Mouse (Mus musculus): ENCODE measurements around the gene Gm2974. TPM values are rescaled to one million over a fixed set of nuclear protein-coding genes. Genes with fewer than 3 reads are reported as not detected.
"Not testable (repeated sequence)": the region's sequence is repeated elsewhere in the genome, so short reads cannot be mapped to it uniquely, and the experiment has no call there.

Gene Gm2974
- polyA plus RNA-seq (2015; fragmentation: Nextera tagmentation; extraction: Ambion mirVana), result 0.06 TPM in 1 of 2 replicates, not detected in the other

GRCm38 (mm10) chr14:4182491-4183210 is at the start of gene Gm2974:
Gene Gm2974 (plus strand): TSS chr14:4182576.
- H3K4me1 ChIP-seq (replicated peaks); H3K4me3 ChIP-seq (replicated peaks); H3K9me3 ChIP-seq (replicated peaks); H3K36me3 ChIP-seq (replicated peaks); H3K4me2 ChIP-seq; H3K27ac ChIP-seq (replicated peaks); H3K27me3 ChIP-seq; ATAC-seq (ENCODE audit: insufficient read depth); H3K9ac ChIP-seq: not testable (repeated sequence)
- 15% methylated on average over 43 of the region's 59 CpGs for WGBS (ENCODE audit: insufficient replicate concordance)

- 48% methylated on average over 4 of the region's 4 CpGs for WGBS (ENCODE audit: insufficient replicate concordance)
- H3K27me3 ChIP-seq, result not testable (repeated sequence)
These were observed 40.7 kb upstream of the Gm2974 start for GRCm38 (mm10) chr14:4141646-4142045.

GRCm38 (mm10) chr14:4164730-4165129 is 17.6 kb upstream of the Gm2974 start, which contains the start of gene Gm3127:
Gene Gm3127 (plus strand): TSS chr14:4165030.
- WGBS (ENCODE audit: insufficient replicate concordance), result 40% methylated on average over 1 of the region's 2 CpGs
- not testable (repeated sequence) for ATAC-seq (ENCODE audit: insufficient read depth); H3K27me3 ChIP-seq; H3K4me1 ChIP-seq (replicated peaks); H3K27ac ChIP-seq (replicated peaks); H3K4me2 ChIP-seq; H3K9me3 ChIP-seq (replicated peaks); H3K36me3 ChIP-seq (replicated peaks); H3K9ac ChIP-seq; H3K4me3 ChIP-seq (replicated peaks)

More at GRCm38 (mm10) chr14:4141646-4142045, 40.7 kb upstream of the Gm2974 start:
- not testable (repeated sequence) for H3K9me3 ChIP-seq (replicated peaks); H3K9ac ChIP-seq; ATAC-seq (ENCODE audit: insufficient read depth); H3K4me2 ChIP-seq; H3K4me3 ChIP-seq (replicated peaks); H3K4me1 ChIP-seq (replicated peaks); H3K36me3 ChIP-seq (replicated peaks); H3K27ac ChIP-seq (replicated peaks)

GRCm38 (mm10) chr14:4182030-4182429 is 346 bp upstream of the Gm2974 start:
- H3K9me3 ChIP-seq (replicated peaks); H3K27me3 ChIP-seq; H3K9ac ChIP-seq; H3K27ac ChIP-seq (replicated peaks); ATAC-seq (ENCODE audit: insufficient read depth); H3K4me2 ChIP-seq; H3K36me3 ChIP-seq (replicated peaks); H3K4me3 ChIP-seq (replicated peaks); H3K4me1 ChIP-seq (replicated peaks): not testable (repeated sequence)
- 10% methylated on average over 14 of the region's 14 CpGs for WGBS (ENCODE audit: insufficient replicate concordance)

GRCm38 (mm10) chr14:4183375-4183774 is 999 bp downstream of the Gm2974 start:
- WGBS (ENCODE audit: insufficient replicate concordance), result 21% methylated on average over 6 of the region's 10 CpGs
- not testable (repeated sequence) for H3K4me1 ChIP-seq (replicated peaks); H3K4me2 ChIP-seq; ATAC-seq (ENCODE audit: insufficient read depth); H3K9ac ChIP-seq; H3K36me3 ChIP-seq (replicated peaks); H3K27ac ChIP-seq (replicated peaks); H3K27me3 ChIP-seq; H3K4me3 ChIP-seq (replicated peaks); H3K9me3 ChIP-seq (replicated peaks)

- not testable (repeated sequence) for H3K27ac ChIP-seq (replicated peaks); H3K4me1 ChIP-seq (replicated peaks); H3K36me3 ChIP-seq (replicated peaks); H3K4me3 ChIP-seq (replicated peaks); H3K9me3 ChIP-seq (replicated peaks); H3K4me2 ChIP-seq; H3K9ac ChIP-seq; H3K27me3 ChIP-seq; ATAC-seq (ENCODE audit: insufficient read depth)
- no CpG with 5 or more reads among the region's 2 CpGs for WGBS (ENCODE audit: insufficient replicate concordance)
These were observed 67.0 kb downstream of the Gm2974 start, which contains the start of gene Gm3138 for GRCm38 (mm10) chr14:4249331-4249730. Gene Gm3138 (plus strand): TSS chr14:4249631.

Other genes starting within 250 kb of the Gm2974 start
- not detected in 2 replicates for gene Gm3095, start 219.0 kb upstream of the Gm2974 start, polyA plus RNA-seq (2015; fragmentation: Nextera tagmentation; extraction: Ambion mirVana)
- not detected in 2 replicates for gene Gm3099, start 184.2 kb upstream of the Gm2974 start, polyA plus RNA-seq (2015; fragmentation: Nextera tagmentation; extraction: Ambion mirVana)
- not detected in 2 replicates for gene Gm5796, start 158.6 kb upstream of the Gm2974 start, polyA plus RNA-seq (2015; fragmentation: Nextera tagmentation; extraction: Ambion mirVana)
- gene Gm3115, start 98.5 kb upstream of the Gm2974 start, polyA plus RNA-seq (2015; fragmentation: Nextera tagmentation; extraction: Ambion mirVana), result not detected in 2 replicates
- not detected in 2 replicates for gene Gm8108, start 72.0 kb upstream of the Gm2974 start, polyA plus RNA-seq (2015; fragmentation: Nextera tagmentation; extraction: Ambion mirVana)
- not detected in 2 replicates for gene Gm3127, start 17.5 kb upstream of the Gm2974 start, polyA plus RNA-seq (2015; fragmentation: Nextera tagmentation; extraction: Ambion mirVana)
- not detected in 2 replicates for gene Gm3138, start 67.1 kb downstream of the Gm2974 start, polyA plus RNA-seq (2015; fragmentation: Nextera tagmentation; extraction: Ambion mirVana)
- not detected in 2 replicates for gene Gm3149, start 134.7 kb downstream of the Gm2974 start, polyA plus RNA-seq (2015; fragmentation: Nextera tagmentation; extraction: Ambion mirVana)
- gene 2610042L04Rik, start 152.2 kb downstream of the Gm2974 start, polyA plus RNA-seq (2015; fragmentation: Nextera tagmentation; extraction: Ambion mirVana), result not detected in 2 replicates
- not detected in 2 replicates for gene Gm3159, start 214.9 kb downstream of the Gm2974 start, polyA plus RNA-seq (2015; fragmentation: Nextera tagmentation; extraction: Ambion mirVana)
- gene Gm3164, start 232.9 kb downstream of the Gm2974 start, polyA plus RNA-seq (2015; fragmentation: Nextera tagmentation; extraction: Ambion mirVana), result not detected in 2 replicates
- not detected in 2 replicates for gene Gm3173, start 248.4 kb downstream of the Gm2974 start, polyA plus RNA-seq (2015; fragmentation: Nextera tagmentation; extraction: Ambion mirVana)